Mouse (Mus musculus): ENCODE data around the gene Rxfp4.

Rxfp4 gene

DNA sequence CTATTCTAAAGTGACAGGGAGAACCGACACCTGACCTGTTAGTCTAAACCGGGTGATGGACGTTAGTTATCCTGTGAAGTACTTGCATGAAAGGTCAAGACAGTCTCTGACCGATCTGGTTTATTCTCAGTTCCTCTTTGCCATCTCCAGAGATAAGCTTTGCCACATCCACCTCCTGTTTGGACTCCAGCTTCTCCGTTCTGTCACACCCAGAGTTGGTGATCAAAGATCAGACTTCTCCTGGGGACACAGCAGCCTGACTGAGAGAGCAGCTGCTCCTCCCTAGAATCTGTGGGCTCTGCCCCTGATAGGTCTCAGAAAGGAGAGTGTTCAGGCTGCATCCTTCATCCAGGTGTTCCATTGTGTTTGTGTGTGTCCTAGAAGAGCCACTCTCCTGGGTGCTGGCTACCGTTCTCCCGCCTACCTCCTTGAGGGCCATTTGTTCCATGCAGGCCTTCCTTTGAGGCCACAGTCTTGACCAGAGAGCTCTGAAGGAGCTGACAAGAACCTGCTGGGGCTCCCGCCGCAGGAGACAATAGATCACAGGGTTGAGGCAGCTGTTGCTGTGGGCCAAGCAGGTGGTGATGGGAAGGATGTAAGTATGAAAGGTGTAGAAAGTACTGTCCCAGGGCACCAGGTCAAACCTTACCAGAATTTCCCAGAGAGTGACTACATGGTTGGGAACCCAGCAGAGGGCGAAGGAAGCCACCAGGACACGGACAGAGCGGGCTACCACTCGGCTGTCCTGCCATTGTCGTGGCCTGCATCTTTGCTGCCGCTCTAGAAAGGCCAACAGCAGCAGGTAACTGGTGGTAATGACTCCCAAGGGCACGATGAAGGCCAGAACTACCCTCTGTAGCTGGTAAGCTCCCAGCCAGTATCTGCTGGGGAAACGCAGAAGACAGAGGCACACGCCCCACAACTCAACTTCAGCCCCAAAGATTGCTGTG is 998 bp downstream of the Rxfp4 start:
- peak in 1 of 2 experiments; percentile 32 for DNase-seq (ENCODE audit: low spot score in 2 of 2)

GRCm38 (mm10) chr3:88650713-88651504 is 2.0 kb downstream of the Rxfp4 start:
- peak; percentile 32 to 48 for DNase-seq (ENCODE audit: low spot score in 2 of 2)

- peak in 1 of 2 experiments; percentile 31 for DNase-seq (ENCODE audit: low spot score in 2 of 2)
These were observed 3.0 kb downstream of the Rxfp4 start for GRCm38 (mm10) chr3:88649967-88650366.

- no peak for DNase-seq (ENCODE audit: low spot score in 2 of 2)
These were observed 3.8 kb downstream of the Rxfp4 start for GRCm38 (mm10) chr3:88649186-88649585.

DNA sequence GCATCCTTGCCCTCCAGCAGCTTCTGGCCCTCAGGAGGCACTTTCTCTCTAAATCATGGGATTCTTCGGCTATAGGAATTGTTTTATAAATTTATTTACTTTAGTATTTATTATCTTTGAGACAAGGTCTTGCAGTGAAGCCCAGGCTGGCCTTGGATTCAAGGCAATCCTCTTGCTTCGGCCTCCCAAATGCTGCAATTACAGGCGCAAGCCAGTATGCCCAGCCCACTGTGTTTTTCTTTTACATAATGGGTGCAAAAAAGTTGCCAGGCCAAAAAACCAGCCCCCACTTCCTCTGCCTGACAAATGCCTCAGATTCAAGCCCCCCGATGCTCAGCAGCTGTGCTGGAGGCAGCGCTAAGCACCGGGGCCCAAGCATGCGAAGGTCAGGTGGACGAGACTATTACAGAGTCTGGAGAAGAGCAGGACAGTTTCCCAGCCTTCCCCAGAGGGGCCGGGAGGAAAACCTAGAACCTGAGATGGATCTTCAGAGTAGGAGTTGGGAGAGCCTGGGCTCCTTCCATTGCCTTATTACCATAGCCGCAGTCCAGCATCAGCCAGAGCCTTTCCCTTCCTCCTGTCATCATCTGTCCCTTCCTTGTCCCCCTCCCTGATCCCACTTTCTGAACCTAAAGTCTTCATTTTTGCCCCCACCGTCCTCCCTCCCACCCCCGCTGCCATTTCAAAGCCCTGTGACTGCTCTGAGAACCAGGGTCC is 4.3 kb downstream of the Rxfp4 start:
- peak in 1 of 2 experiments; percentile 28 for DNase-seq (ENCODE audit: low spot score in 2 of 2)

- DNase-seq (ENCODE audit: low spot score in 2 of 2), result peak in 1 of 2 experiments; percentile 30
These were observed 5.0 kb downstream of the Rxfp4 start for GRCm38 (mm10) chr3:88647779-88648413.

- DNase-seq (ENCODE audit: low spot score in 2 of 2), result no peak
These were observed 5.9 kb downstream of the Rxfp4 start for GRCm38 (mm10) chr3:88647076-88647475.

DNA sequence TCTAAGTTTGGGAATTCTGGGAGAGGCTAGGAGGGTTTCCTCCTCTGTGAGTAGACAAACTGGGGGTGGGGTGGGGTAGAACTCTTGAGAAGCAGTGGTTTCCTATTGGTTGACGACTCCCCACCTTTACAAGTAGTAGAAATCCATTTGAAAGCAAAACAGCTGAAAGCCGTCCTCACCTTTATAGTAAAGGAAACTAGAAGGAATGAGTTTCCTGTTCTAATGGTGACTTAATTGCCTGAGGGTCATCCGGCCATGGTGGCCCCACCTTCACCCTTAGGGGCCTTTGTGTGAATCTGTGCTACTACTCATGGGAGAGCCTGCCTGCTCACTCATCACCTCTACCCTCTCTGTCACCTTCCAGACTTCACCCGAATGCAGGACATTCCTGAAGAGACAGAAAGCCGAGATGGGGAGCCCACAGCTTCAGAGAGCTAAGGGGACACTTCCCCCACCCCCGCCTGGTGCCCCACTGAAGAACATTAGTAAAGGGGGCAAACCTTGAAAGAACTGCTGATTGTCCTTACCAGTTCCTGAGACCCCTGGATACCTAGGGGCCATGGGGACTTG is 6.4 kb downstream of the Rxfp4 start:
- no peak for DNase-seq (ENCODE audit: low spot score in 2 of 2)

DNA sequence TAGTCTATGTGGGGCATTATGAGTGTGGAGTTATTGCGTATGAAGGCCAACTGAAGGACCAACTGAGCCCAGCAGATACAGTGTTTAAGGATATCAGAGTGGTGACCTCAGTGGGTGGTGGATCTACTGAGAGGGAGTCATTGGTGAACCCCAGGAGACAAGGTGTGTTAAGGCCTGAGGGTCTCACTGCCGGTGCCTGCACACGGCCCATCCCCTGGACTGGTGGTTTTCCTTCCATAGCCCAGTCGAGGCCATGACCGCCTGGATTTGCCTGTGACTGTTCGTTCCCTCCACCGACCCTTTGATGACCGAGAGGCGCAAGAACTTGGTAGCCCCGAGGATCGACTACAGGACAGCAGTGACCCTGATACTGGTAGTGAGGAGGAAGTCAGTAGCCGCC is 7.0 kb downstream of the Rxfp4 start:
- DNase-seq (ENCODE audit: low spot score in 2 of 2), result no peak

DNA sequence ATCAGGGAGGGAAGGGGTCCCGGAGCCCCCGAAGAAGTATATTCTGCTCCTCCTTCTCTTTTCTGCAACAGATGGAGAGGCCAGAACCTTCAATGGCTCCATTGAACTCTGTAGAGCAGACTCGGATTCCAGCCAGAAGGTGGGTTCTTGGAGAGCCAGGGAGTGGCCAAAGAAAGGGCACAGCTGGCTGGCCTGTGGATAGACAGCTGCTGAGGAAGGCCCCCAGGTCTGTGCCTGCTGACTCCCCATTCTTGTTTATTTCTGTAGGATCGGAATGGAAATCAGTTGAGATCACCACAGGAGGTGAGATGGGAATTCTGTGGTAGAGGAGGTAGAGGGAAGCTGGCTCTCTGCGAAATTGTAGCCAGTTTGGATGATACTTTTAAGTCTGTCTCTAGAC is 9.9 kb downstream of the Rxfp4 start:
- no peak for DNase-seq (ENCODE audit: low spot score in 2 of 2)

GRCm38 (mm10) chr3:88640676-88641075 is 12.3 kb downstream of the Rxfp4 start:
- DNase-seq (ENCODE audit: low spot score in 2 of 2), result peak; percentile 72 to 78

- DNase-seq (ENCODE audit: low spot score in 2 of 2), result no peak
These were observed 13.7 kb downstream of the Rxfp4 start for GRCm38 (mm10) chr3:88639239-88639638.

GRCm38 (mm10) chr3:88637134-88637533 is 15.8 kb downstream of the Rxfp4 start:
- DNase-seq (ENCODE audit: low spot score in 2 of 2), result no peak

- peak; percentile 37 to 51 for DNase-seq (ENCODE audit: low spot score in 2 of 2)
These were observed 16.4 kb downstream of the Rxfp4 start for GRCm38 (mm10) chr3:88636555-88636986.

GRCm38 (mm10) chr3:88635506-88636275 is 17.3 kb downstream of the Rxfp4 start:
- DNase-seq (ENCODE audit: low spot score in 2 of 2), result peak; percentile 25 to 47

DNA sequence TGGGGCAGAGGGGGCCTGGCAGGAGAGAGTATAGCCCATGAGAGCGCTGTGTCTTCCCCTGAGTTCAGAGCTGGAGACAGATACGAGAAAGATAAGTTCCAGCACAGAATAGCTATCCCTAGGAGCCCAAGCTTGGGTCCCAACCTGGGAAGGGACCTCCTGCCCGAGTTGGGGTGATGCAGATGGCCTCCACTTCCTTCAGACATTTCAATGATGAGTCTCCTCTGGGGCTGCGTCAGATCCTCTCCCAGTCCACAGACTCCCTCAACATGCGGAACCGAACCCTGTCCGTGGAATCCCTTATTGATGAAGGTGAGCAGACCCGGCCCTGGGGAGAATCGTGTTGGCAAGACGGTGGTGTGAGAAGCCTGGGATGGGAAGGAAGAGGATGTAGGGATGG is 19.9 kb downstream of the Rxfp4 start:
- DNase-seq (ENCODE audit: low spot score in 2 of 2), result peak in 1 of 2 experiments; percentile 21

DNA sequence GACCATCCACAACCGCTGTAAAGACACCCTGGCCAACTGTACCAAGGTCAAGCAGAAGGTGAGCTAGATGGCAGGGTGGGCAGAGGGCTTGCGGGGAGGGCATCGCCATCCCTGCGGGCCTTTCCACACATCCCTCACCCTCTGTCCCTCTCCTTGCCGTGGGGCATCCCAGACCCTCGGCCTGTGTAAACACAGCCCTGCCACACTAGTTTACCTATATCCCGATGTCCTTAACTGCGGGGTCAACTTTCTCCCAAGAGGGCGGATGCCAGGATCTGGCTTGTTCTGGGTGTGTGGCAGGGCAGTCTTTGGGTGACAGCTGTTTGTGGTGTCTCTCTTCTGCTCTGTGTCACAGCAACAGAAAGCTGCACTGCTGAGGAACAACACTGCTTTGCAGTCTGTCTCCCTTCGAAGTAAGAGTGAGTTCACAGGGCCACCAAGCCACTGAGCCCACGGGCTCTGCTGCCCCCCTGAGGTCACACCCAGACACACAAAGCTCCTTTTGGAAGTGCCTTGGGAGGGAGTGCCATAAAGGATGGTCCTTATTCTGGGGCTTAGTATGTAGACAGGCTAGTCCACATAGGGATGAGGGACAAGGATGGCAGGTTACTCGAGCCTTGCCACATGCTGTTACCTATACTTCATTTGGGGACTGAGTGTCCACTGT is 20.9 kb downstream of the Rxfp4 start:
- peak; percentile 30 to 36 for DNase-seq (ENCODE audit: low spot score in 2 of 2)

GRCm38 (mm10) chr3:88630849-88631341 is 22.0 kb downstream of the Rxfp4 start:
- peak; percentile 81 to 85 for DNase-seq (ENCODE audit: low spot score in 2 of 2)

DNA sequence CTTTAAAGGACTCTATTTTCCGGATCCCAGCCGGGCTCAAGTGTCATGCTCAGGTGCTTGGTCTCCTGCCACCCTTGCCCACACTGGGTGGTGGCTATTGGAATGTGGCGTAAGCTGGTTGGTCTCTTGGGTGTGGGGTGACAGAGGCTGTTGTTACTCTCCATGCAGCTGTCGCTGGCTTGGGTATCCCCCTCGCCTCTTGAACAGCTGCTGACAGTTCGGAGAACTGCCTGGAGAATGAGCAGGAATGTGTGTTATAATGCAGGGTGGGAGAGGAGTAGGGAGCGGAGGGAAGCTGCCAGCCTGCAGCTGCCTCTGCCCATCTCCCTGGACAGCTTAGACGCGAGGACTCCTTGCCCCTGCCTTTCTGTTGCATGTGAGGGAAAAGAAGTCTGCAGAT is 22.9 kb downstream of the Rxfp4 start:
- DNase-seq (ENCODE audit: low spot score in 2 of 2), result peak; percentile 39 to 58
